Mouse (Mus musculus): ENCODE measurements at regions not wholly inside any gene's neighbourhood (a gene's known extent, or its start where the extent isn't known, plus 50 kb on each side); places are given as distances from the start of the nearest gene placed in this dataset.

- no peak for DNase-seq (ENCODE audit: low spot score)
These were observed 291.2 kb upstream of the Manea start for GRCm38 (mm10) chr4:26637859-26638258.

- no peak for DNase-seq (ENCODE audit: low spot score)
These were observed 284.0 kb upstream of the Manea start for GRCm38 (mm10) chr4:26630553-26631206.

GRCm38 (mm10) chr4:26629710-26630109, 283.0 kb upstream of the Manea start:
- DNase-seq (ENCODE audit: low spot score), result no peak

GRCm38 (mm10) chr4:26627744-26628143, 281.1 kb upstream of the Manea start:
- no peak for DNase-seq (ENCODE audit: low spot score)

- DNase-seq (ENCODE audit: low spot score), result no peak
These were observed 242.6 kb upstream of the Manea start for GRCm38 (mm10) chr4:26589081-26589869.

GRCm38 (mm10) chr4:26555690-26556089, 209.0 kb upstream of the Manea start:
- DNase-seq (ENCODE audit: low spot score), result no peak

- peak; percentile 9 for DNase-seq (ENCODE audit: low spot score)
These were observed 197.1 kb upstream of the Manea start for GRCm38 (mm10) chr4:26543833-26544232.

GRCm38 (mm10) chr4:26542511-26542910, 195.8 kb upstream of the Manea start:
- no peak for DNase-seq (ENCODE audit: low spot score)

- no peak for DNase-seq (ENCODE audit: low spot score)
These were observed 161.3 kb upstream of the Manea start for GRCm38 (mm10) chr4:26508004-26508403.

- DNase-seq (ENCODE audit: low spot score), result no peak
These were observed 147.6 kb upstream of the Manea start for GRCm38 (mm10) chr4:26494262-26494661.

GRCm38 (mm10) chr4:26474913-26475312, 128.2 kb upstream of the Manea start:
- no peak for DNase-seq (ENCODE audit: low spot score)

GRCm38 (mm10) chr4:26441533-26441932, 94.8 kb upstream of the Manea start:
- DNase-seq (ENCODE audit: low spot score), result no peak

GRCm38 (mm10) chr4:26422084-26422483, 75.4 kb upstream of the Manea start:
- no peak for DNase-seq (ENCODE audit: low spot score)

- no peak for DNase-seq (ENCODE audit: low spot score)
These were observed 57.6 kb upstream of the Manea start for GRCm38 (mm10) chr4:26404266-26404665.

- DNase-seq (ENCODE audit: low spot score), result no peak
These were observed 55.5 kb upstream of the Manea start for GRCm38 (mm10) chr4:26402213-26402612.
